Comparison of ENCODE assay signal across 15 mouse cellular contexts in the genomic region with DNA sequence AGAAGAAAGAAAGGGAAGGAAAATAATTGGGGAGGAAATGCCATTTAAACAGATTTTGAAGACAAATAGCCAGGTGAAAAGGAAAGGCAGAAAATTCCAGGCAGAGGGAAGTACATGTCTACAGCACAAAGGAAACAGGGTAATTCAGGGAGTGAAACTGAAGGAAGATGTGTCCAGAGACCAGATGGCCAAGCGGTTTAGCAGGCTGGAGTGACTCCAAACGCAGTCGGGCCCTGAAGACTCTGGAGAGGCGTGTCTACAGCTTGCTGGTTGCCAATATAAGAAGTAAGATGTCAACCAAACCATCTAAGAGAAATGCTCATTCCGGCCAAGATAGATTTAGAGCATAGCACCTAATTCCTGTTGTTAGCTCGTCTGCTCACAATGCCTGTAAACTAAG.
DNase-seq lines count a peak whose midpoint lies in the region; ATAC-seq and TF ChIP-seq lines count a peak whose summit lies in the region.
"Had no signal": no experiment of that assay in that cellular context is flagged by ENCODE, and none has a peak within 500 bp of the region (broad histone marks: within the 10 kb centered on the region; RNA-seq: fewer than 3 reads in every experiment).

No protein-coding gene starts in this region.

- H3K36me3 ChIP-seq in limb, embryonic 14.5 days (ENCODE audit: control insufficient read depth, insufficient read depth, low read length): no peaks in the 10 kb centered on the region
- H3K36me3 ChIP-seq in limb, embryonic 10.5 days: no peaks in the 10 kb centered on the region
- H3K36me3 ChIP-seq: embryonic facial prominence, embryonic 13.5 days; heart, embryonic 10.5 days had no signal

- WGBS in limb, embryonic 14.5 days: 65% methylated on average over 6 of the region's 6 CpGs
- WGBS in limb, embryonic 10.5 days: 84% methylated on average over 6 of the region's 6 CpGs

- H3K4me2 ChIP-seq in limb, embryonic 14.5 days (replicated peaks; ENCODE audit: low read depth, low read length, severe bottlenecking): no peak overlapping the region
- H3K4me2 ChIP-seq: embryonic facial prominence, embryonic 13.5 days; liver, embryonic 11.5 days had no signal

- no peak overlapping the region for H3K27ac ChIP-seq in limb, embryonic 14.5 days (replicated peaks; ENCODE audit: low read depth, low read length)
- no peak overlapping the region for H3K27ac ChIP-seq in limb, embryonic 10.5 days
- H3K27ac ChIP-seq: embryonic facial prominence, embryonic 13.5 days; heart, embryonic 10.5 days; kidney, postnatal 0 days; stomach, postnatal 0 days had no signal

- no peak overlapping the region for H3K9ac ChIP-seq in limb, embryonic 14.5 days (ENCODE audit: low read depth, low read length, severe bottlenecking)
- H3K9ac ChIP-seq: embryonic facial prominence, embryonic 13.5 days had no signal

- peak; percentile 8 for DNase-seq in gastrocnemius, postnatal 10 days
- no peak for DNase-seq in gastrocnemius, adult 18-20 months (ENCODE audit: low spot score)
- peak; percentile 20 for DNase-seq in limb, embryonic 14.5 days (ENCODE audit: low spot score)
- no peak for DNase-seq in limb, embryonic 10.5 days (ENCODE audit: low spot score)
- DNase-seq in cerebellum, adult 11 months: peak; percentile 43
- DNase-seq in cerebellum, postnatal 25 days: peak; percentile 70 to 80
- no peak for DNase-seq in ovary, postnatal 14 days (ENCODE audit: low spot score)
- DNase-seq: thymus, postnatal 36 days had no signal

- H3K4me1 ChIP-seq in limb, embryonic 14.5 days (ENCODE audit: control insufficient read depth, insufficient read depth, low read length): no peaks in the 10 kb centered on the region
- no peaks in the 10 kb centered on the region for H3K4me1 ChIP-seq in limb, embryonic 10.5 days
- H3K4me1 ChIP-seq: embryonic facial prominence, embryonic 13.5 days; heart, embryonic 10.5 days; megakaryocyte, embryonic 14.5 days had no signal

- no peak for ATAC-seq in limb, embryonic 14.5 days (ENCODE audit: low FRiP score, low read depth)
- ATAC-seq: intestine, postnatal 0 days had no signal

- no peak for TF ChIP-seq POLR2A in limb, embryonic 14.5 days (IDR thresholded peaks at IDR 0.05; ENCODE audit: borderline replicate concordance, extremely low read depth, insufficient read depth, insufficient read length)

- H3K4me3 ChIP-seq in limb, embryonic 14.5 days (replicated peaks; ENCODE audit: low read length): no peak overlapping the region
- no peak overlapping the region for H3K4me3 ChIP-seq in limb, embryonic 10.5 days
- H3K4me3 ChIP-seq: embryonic facial prominence, embryonic 13.5 days; heart, embryonic 10.5 days; megakaryocyte, embryonic 14.5 days had no signal

- no peaks in the 10 kb centered on the region for H3K9me3 ChIP-seq in limb, embryonic 14.5 days (ENCODE audit: control insufficient read depth, low read length)
- no peaks in the 10 kb centered on the region for H3K9me3 ChIP-seq in limb, embryonic 10.5 days (replicated peaks)
- H3K9me3 ChIP-seq: embryonic facial prominence, embryonic 13.5 days; heart, embryonic 10.5 days; megakaryocyte, embryonic 14.5 days had no signal

- H3K27me3 ChIP-seq in limb, embryonic 14.5 days (ENCODE audit: control insufficient read depth, insufficient read depth, low read length): no peaks in the 10 kb centered on the region
- H3K27me3 ChIP-seq in limb, embryonic 10.5 days (ENCODE audit: low read depth, poor library complexity, severe bottlenecking): no peaks in the 10 kb centered on the region
- H3K27me3 ChIP-seq: embryonic facial prominence, embryonic 13.5 days; megakaryocyte, embryonic 14.5 days had no signal

Comparison
In these comparisons a context has a peak if more than half of its experiments do, and no peak if none do; other contexts are left out.
1. DNase-seq: peak in gastrocnemius, postnatal 10 days (single experiment), limb, embryonic 14.5 days (single experiment), cerebellum, adult 11 months (single experiment) and cerebellum, postnatal 25 days (2 of 2); none in gastrocnemius, adult 18-20 months (single experiment), limb, embryonic 10.5 days (single experiment) and ovary, postnatal 14 days (single experiment).